Mouse (Mus musculus) small intestine, adult 10 weeks (tissue): ENCODE measurements around the gene Olfr1094. TPM values are rescaled to one million over a fixed set of nuclear protein-coding genes. Genes with fewer than 3 reads are reported as not detected.

Experiments used
- polyA plus RNA-seq: library from polyadenylated mRNA; stranded (reverse); fragments of 350-450 nt; fragmentation: Illumina TruSeq; extraction: RNeasy Lipid Tissue Mini Kit (QIAGEN cat#74804); gene quantifications from one replicate; pipeline ENCODE4 v1.2.3, GENCODE M21; 2014; ENCODE audit warnings: low replicate concordance

Olfr1094 gene
- not detected for polyA plus RNA-seq

GRCm38 (mm10) chr2:86824363-86824762 is at the start of gene Olfr1094:
Gene Olfr1094 (plus strand): TSS chr2:86824663.

GRCm38 (mm10) chr2:86782179-86782578 is 42.3 kb upstream of the Olfr1094 start, which contains the start of gene Olfr1093:
Gene Olfr1093 (plus strand): TSS chr2:86782479.

GRCm38 (mm10) chr2:86809918-86810317 is 14.5 kb upstream of the Olfr1094 start, which contains the start of gene Olfr141:
Gene Olfr141 (minus strand): TSS chr2:86810018.

GRCm38 (mm10) chr2:86851596-86851995 is 27.1 kb downstream of the Olfr1094 start, which contains the start of gene Olfr1095:
Gene Olfr1095 (minus strand): TSS chr2:86851696.

GRCm38 (mm10) chr2:86874702-86875101 is 50.2 kb downstream of the Olfr1094 start, which contains the start of gene Gm13723:
Gene Gm13723 (minus strand): TSS chr2:86874802.

Other genes with a start within 250 kb of the Olfr1094 start
- not detected for gene Olfr1082, start 225.7 kb upstream of the Olfr1094 start, polyA plus RNA-seq
- gene Olfr1084, start 184.9 kb upstream of the Olfr1094 start, polyA plus RNA-seq: not detected
- not detected for gene Olfr1085, start 162.6 kb upstream of the Olfr1094 start, polyA plus RNA-seq
- not detected for gene Olfr1086, start 144.6 kb upstream of the Olfr1094 start, polyA plus RNA-seq
- gene Olfr1087, start 126.3 kb upstream of the Olfr1094 start, polyA plus RNA-seq: not detected
- not detected for gene Olfr1089, start 91.0 kb upstream of the Olfr1094 start, polyA plus RNA-seq
- not detected for gene Olfr1090, start 65.7 kb upstream of the Olfr1094 start, polyA plus RNA-seq
- gene Olfr1093, start 42.2 kb upstream of the Olfr1094 start, polyA plus RNA-seq: not detected
- not detected for gene Olfr141, start 14.6 kb upstream of the Olfr1094 start, polyA plus RNA-seq
- not detected for gene Olfr1095, start 27.0 kb downstream of the Olfr1094 start, polyA plus RNA-seq
- gene Gm13723, start 50.1 kb downstream of the Olfr1094 start, polyA plus RNA-seq: not detected
- gene Olfr1097, start 67.6 kb downstream of the Olfr1094 start, polyA plus RNA-seq: not detected
- not detected for gene Olfr1098, start 99.9 kb downstream of the Olfr1094 start, polyA plus RNA-seq
- gene Olfr1099, start 136.0 kb downstream of the Olfr1094 start, polyA plus RNA-seq: not detected
- not detected for gene Olfr1100, start 155.3 kb downstream of the Olfr1094 start, polyA plus RNA-seq
- not detected for gene Olfr1101, start 166.6 kb downstream of the Olfr1094 start, polyA plus RNA-seq
- gene Olfr1102, start 173.7 kb downstream of the Olfr1094 start, polyA plus RNA-seq: not detected
- not detected for gene Olfr1104, start 202.4 kb downstream of the Olfr1094 start, polyA plus RNA-seq
- not detected for gene Olfr1105, start 211.9 kb downstream of the Olfr1094 start, polyA plus RNA-seq
- gene Olfr1106, start 227.6 kb downstream of the Olfr1094 start, polyA plus RNA-seq: not detected